Mouse (Mus musculus): ENCODE results near the gene Sdr42e1. TPM values are rescaled to one million over a fixed set of nuclear protein-coding genes. Genes with fewer than 3 reads are reported as not detected.

Sdr42e1 gene
- 4.0 TPM for polyA plus RNA-seq (2015; fragmentation: Illumina TruSeq; extraction: RNeasy Lipid Tissue Mini Kit (QIAGEN cat#74804); ENCODE audit: insufficient read depth, low replicate concordance)

GRCm38 (mm10) chr8:117673430-117673830 lies at the start of gene Sdr42e1:
Gene Sdr42e1, minus strand, starts transcription at chr8:117673689.

GRCm38 (mm10) chr8:117701859-117702258 lies 28.4 kb upstream of the Sdr42e1 start, which contains the start of gene Hsd17b2:
Gene Hsd17b2, plus strand, starts transcription at chr8:117701904.

Other genes with a start within 250 kb of the Sdr42e1 start
- gene Plcg2, start 175.4 kb downstream of the Sdr42e1 start, polyA plus RNA-seq (2015; fragmentation: Illumina TruSeq; extraction: RNeasy Lipid Tissue Mini Kit (QIAGEN cat#74804); ENCODE audit: insufficient read depth, low replicate concordance) = 74.0 TPM
- gene Hsd17b2, start 28.2 kb upstream of the Sdr42e1 start, polyA plus RNA-seq (2015; fragmentation: Illumina TruSeq; extraction: RNeasy Lipid Tissue Mini Kit (QIAGEN cat#74804); ENCODE audit: insufficient read depth, low replicate concordance) = not detected
- gene Mphosph6, start 128.3 kb upstream of the Sdr42e1 start, polyA plus RNA-seq (2015; fragmentation: Illumina TruSeq; extraction: RNeasy Lipid Tissue Mini Kit (QIAGEN cat#74804); ENCODE audit: insufficient read depth, low replicate concordance) = 43.0 TPM